In the genomic region with DNA sequence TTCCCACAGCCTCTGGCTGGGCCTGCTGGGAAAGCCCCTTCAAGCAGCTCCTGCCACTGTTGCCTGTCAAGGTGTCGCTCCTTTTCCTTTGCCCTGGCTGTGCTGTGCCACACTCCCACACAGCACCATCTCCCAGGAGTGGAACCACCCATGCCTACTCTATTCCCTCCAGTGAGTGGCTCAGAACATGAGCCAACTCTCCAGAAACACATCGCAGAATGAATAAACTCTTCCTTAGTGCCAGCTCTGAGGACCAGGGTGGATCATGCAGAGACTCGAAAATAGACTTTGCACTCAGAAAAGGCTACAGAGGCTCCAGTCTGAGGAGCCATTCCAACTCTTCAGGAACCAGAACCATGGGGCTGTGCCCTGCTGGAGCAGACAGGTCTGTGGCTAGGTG, we compare ENCODE assay signal across 31 mouse cellular contexts. TPM values are rescaled to one million over a fixed set of nuclear protein-coding genes. Genes with fewer than 3 reads are reported as not detected.
DNase-seq lines count a peak whose midpoint lies in the region; TF ChIP-seq lines count a peak whose summit lies in the region.
"Had no signal": no experiment of that assay in that cellular context is flagged by ENCODE, and none has a peak within 500 bp of the region (broad histone marks: within the 10 kb centered on the region; RNA-seq: fewer than 3 reads in every experiment).

No protein-coding gene starts in this region.

- H3K27ac ChIP-seq in layer of hippocampus, adult 2 months: peak overlapping the region; percentile 49
- H3K27ac ChIP-seq: embryonic facial prominence, embryonic 10.5 days; embryonic facial prominence, embryonic 13.5 days; forebrain, embryonic 12.5 days; heart, embryonic 15.5 days; hindbrain, embryonic 10.5 days; hindbrain, embryonic 13.5 days had no signal

- intact Hi-C loops in left cerebral cortex, postnatal 36 days (cut with DNase I): loop anchor here (5.0 kb wide), 1 partner anchor 64 kb away; no protein-coding TSS in a partner anchor
- intact Hi-C loops in left cerebral cortex, postnatal 4 days (cut with DNase I): no loop called here

- DNase-seq in layer of hippocampus, adult 2 months (ENCODE audit: low spot score in 2 of 2): no peak
- DNase-seq in layer of hippocampus, postnatal 10 days (ENCODE audit: low spot score in 2 of 2): no peak
- peak; percentile 46 to 52 for DNase-seq in left cerebral cortex, postnatal 36 days (ENCODE audit: low spot score in 2 of 2)
- no peak for DNase-seq in left cerebral cortex, postnatal 4 days
- peak; percentile 34 for DNase-seq in right cerebral cortex, postnatal 25 days
- no peak for DNase-seq in right cerebral cortex, postnatal 14 days
- no peak for DNase-seq in testis, postnatal 14 days (ENCODE audit: low spot score)
- DNase-seq: adrenal gland, postnatal 10 days; adrenal gland, postnatal 36 days; B cell, adult 2 months; cerebellum, adult 11 months; cerebellum, adult 2 months; cerebellum, adult 9-11 months; cerebellum, postnatal 25 days; embryo, embryonic 11 days; gastrocnemius, postnatal 25 days; heart, adult 18-20 months; heart, postnatal 10 days; heart, postnatal 36 days had no signal

- TF ChIP-seq CTCF in layer of hippocampus, adult 2 months (conservative IDR thresholded peaks at IDR 0.05): no peak

- H3K4me3 ChIP-seq in layer of hippocampus, adult 2 months: no peak overlapping the region
- H3K4me3 ChIP-seq: embryonic facial prominence, embryonic 10.5 days; embryonic facial prominence, embryonic 13.5 days; erythroblast, embryonic 14.5 days; forebrain, embryonic 12.5 days; heart, embryonic 12.5 days; heart, embryonic 15.5 days; hindbrain, embryonic 10.5 days; hindbrain, embryonic 13.5 days had no signal

RNA-seq across cellular contexts. Expression of gene Ccdc13, which starts 12.9 kb away (rescaled TPM):
- total RNA-seq in layer of hippocampus, adult 2 months (2021): 10 to 100 TPM in 1 of 2 experiments, 1 to 10 TPM in 1; 7.8 to 10.0 TPM
- total RNA-seq in layer of hippocampus, postnatal 10 days (2021): 1 to 10 TPM; 6.6 to 7.7 TPM
- total RNA-seq in left cerebral cortex, postnatal 36 days (2021): 1 to 10 TPM; 5.5 to 5.9 TPM
- 1 to 10 TPM; 3.9 to 4.3 TPM for total RNA-seq in left cerebral cortex, postnatal 4 days (2021)
- total RNA-seq: common myeloid progenitor, adult 5-6 weeks; heart, postnatal 10 days; heart, postnatal 36 days had no signal

RNA-seq across cellular contexts. Expression of gene Higd1a, which starts 31.8 kb away (rescaled TPM):
- 10 to 100 TPM; 84.4 to 88.4 TPM for total RNA-seq in layer of hippocampus, adult 2 months (2021)
- total RNA-seq in layer of hippocampus, postnatal 10 days (2021): 100 to 1,000 TPM in 1 of 2 experiments, 10 to 100 TPM in 1; 99.3 to 103 TPM
- total RNA-seq in left cerebral cortex, postnatal 36 days (2021): 10 to 100 TPM; 85.6 to 87.3 TPM
- total RNA-seq in left cerebral cortex, postnatal 4 days (2021): 10 to 100 TPM; 55.9 to 58.7 TPM

RNA-seq across cellular contexts. Expression of gene Hhatl, which starts 34.0 kb away (rescaled TPM):
- 10 to 100 TPM; 15.6 to 19.9 TPM for total RNA-seq in layer of hippocampus, adult 2 months (2021)
- total RNA-seq in layer of hippocampus, postnatal 10 days (2021): 1 to 10 TPM; 2.8 to 2.9 TPM
- 10 to 100 TPM; 17.2 to 22.2 TPM for total RNA-seq in left cerebral cortex, postnatal 36 days (2021)
- total RNA-seq in left cerebral cortex, postnatal 4 days (2021): under 1 TPM in 1 of 2 experiments, not detected in 1; 0.93 TPM
- total RNA-seq: adrenal gland, adult 18-20 months; adrenal gland, postnatal 36 days; CH12.LX; common myeloid progenitor, adult 5-6 weeks; G1E had no signal

RNA-seq across cellular contexts. Expression of gene Klhl40, which starts 48.9 kb away (rescaled TPM):
- 1 to 10 TPM; 3.3 to 4.6 TPM for total RNA-seq in layer of hippocampus, adult 2 months (2021)
- 1 to 10 TPM; 2.9 to 3.2 TPM for total RNA-seq in layer of hippocampus, postnatal 10 days (2021)
- total RNA-seq in left cerebral cortex, postnatal 36 days (2021): 1 to 10 TPM; 4.9 to 8.8 TPM
- total RNA-seq in left cerebral cortex, postnatal 4 days (2021): 1 to 10 TPM; 1.3 TPM
- total RNA-seq: CH12.LX, G1E had no signal

Comparison
In these comparisons a context has a peak if more than half of its experiments do, and no peak if none do; other contexts are left out.
1. DNase-seq: peak in left cerebral cortex, postnatal 36 days (2 of 2) and right cerebral cortex, postnatal 25 days (single experiment); none in layer of hippocampus, adult 2 months (0 of 2), layer of hippocampus, postnatal 10 days (0 of 2), left cerebral cortex, postnatal 4 days (single experiment), right cerebral cortex, postnatal 14 days (single experiment) and testis, postnatal 14 days (single experiment).
2. RNA of gene Hhatl, which starts 34.0 kb away (total RNA-seq): 17.2 to 22.2 TPM in left cerebral cortex, postnatal 36 days and 15.6 to 19.9 TPM in layer of hippocampus, adult 2 months; 2.8 to 2.9 TPM in layer of hippocampus, postnatal 10 days and 0.93 TPM in left cerebral cortex, postnatal 4 days; every median in the first group is over 4 times any median in the second.